Mouse (Mus musculus): ENCODE data around the gene Drc3. TPM values are rescaled to one million over a fixed set of nuclear protein-coding genes. Genes with fewer than 3 reads are reported as not detected.

Drc3 gene
- polyA plus RNA-seq, 1 experiment from 2014 or later = 2.4 TPM

DNA sequence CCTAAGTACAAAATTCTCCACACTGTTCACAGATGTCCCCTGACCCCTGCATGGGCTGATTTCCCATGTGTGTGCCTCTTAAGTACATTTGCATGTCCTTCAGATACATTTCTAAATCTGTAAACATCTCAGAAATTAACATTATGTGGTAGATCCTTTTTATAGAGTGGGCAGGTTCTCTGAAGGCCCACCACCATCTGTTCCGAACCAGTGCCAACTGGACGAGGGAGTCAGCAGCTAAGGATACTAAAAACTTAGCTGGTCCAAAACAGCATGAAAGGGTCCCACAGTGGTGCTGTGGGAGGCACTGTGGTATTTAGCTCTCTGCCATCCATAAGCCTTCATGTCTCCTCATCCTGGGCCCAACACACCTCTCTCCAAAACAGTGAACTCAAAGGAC is 44.0 kb downstream of the Drc3 start:
- H3K4me2 ChIP-seq = no peak overlapping the region
- no peak overlapping the region for H3K9ac ChIP-seq
- H3K27me3 ChIP-seq (replicated peaks) = no peaks in the 10 kb centered on the region
- H3K9me3 ChIP-seq = no peaks in the 10 kb centered on the region
- peaks cover 33% of the 10 kb centered on the region for H3K36me3 ChIP-seq
- ATAC-seq (ENCODE audit: extremely low read depth, insufficient number of reproducible peaks, low FRiP score, low TSS enrichment) = no peak
- no peak overlapping the region for H3K27ac ChIP-seq (replicated peaks)
- 85% methylated on average over 2 of the region's 2 CpGs for WGBS
- no peak overlapping the region for H3K4me3 ChIP-seq
- peaks cover 5% of the 10 kb centered on the region; the same call in 1 of the 2 replicates for H3K4me1 ChIP-seq

DNA sequence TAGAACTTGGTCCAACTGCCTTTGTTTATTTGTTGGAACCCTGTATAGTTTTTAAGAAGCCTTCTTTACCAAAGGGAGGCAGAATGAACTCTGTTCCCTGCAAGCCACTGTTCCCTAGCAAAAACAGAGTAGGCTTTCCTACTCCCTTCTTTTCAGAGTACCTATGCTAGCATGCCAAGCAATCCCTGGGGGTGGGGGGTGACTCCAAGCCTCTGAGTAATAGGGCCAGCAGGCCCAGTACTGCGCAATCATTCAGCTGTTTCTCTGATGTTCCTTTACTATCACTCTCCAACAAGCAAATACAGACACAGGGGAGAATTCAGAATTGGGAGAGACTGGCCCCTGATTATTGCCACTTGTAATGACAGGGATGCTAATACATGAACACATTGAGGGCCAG is 53.5 kb downstream of the Drc3 start:
- H3K9ac ChIP-seq = no peak overlapping the region
- peaks cover 78% of the 10 kb centered on the region for H3K36me3 ChIP-seq
- H3K27me3 ChIP-seq (replicated peaks) = no peaks in the 10 kb centered on the region
- no peak overlapping the region for H3K4me2 ChIP-seq
- no peaks in the 10 kb centered on the region for H3K4me1 ChIP-seq
- 97% methylated on average over 1 of the region's 1 CpGs for WGBS
- no peak overlapping the region for H3K27ac ChIP-seq (replicated peaks)
- H3K4me3 ChIP-seq = no peak overlapping the region
- ATAC-seq (ENCODE audit: extremely low read depth, insufficient number of reproducible peaks, low FRiP score, low TSS enrichment) = no peak
- H3K9me3 ChIP-seq = no peaks in the 10 kb centered on the region

DNA sequence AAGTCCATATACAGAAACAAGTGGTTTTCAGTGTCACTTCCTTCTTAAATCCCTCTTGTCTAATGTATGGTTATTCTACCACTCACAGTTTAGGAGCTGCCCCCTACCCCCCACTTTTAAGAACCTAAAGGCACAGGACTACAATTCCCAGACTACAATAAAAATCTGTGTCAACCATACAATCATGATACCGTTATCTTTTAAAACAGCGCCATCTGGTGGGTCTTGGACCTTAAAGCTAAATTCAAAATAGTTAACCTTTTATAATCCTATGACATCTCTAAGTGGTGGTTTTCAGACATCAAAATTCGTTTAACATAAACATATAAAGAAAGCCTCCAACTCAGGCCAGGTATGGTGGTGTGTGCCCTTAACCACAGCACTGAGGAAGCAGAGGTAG is 59.0 kb downstream of the Drc3 start:
- H3K27me3 ChIP-seq (replicated peaks) = no peaks in the 10 kb centered on the region
- ATAC-seq (ENCODE audit: extremely low read depth, insufficient number of reproducible peaks, low FRiP score, low TSS enrichment) = no peak

DNA sequence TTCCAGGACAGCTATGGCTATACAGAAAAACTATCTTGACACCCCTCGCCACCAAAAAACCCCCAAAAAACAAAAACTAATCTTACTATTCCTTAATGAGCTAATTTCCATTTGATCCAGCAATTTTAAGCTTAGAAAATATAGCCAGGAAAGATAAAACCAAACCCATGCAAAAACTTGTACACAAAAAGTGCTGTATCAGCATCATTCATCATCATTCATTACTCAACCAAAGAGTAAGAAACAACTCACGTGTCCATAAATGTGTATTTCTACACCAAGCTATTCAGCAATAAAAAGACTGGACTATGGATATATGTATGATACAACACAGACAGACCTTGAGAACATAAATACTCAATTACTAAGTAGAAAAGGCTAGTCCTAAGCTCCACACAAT is 59.8 kb downstream of the Drc3 start:
- Histone ChIP-seq H3K4me3 (no peak overlapping the region), H3K4me2 (no peak overlapping the region), H3K9ac (no peak overlapping the region), H3K9me3 (no peaks in the 10 kb centered on the region), H3K27ac (replicated peaks) (no peak overlapping the region), H3K27me3 (replicated peaks) (no peaks in the 10 kb centered on the region), H3K4me1 (peaks cover 15% of the 10 kb centered on the region), H3K36me3 (peaks cover 15% of the 10 kb centered on the region)
- ATAC-seq (ENCODE audit: extremely low read depth, insufficient number of reproducible peaks, low FRiP score, low TSS enrichment) = no peak
- WGBS = 81% methylated on average over 2 of the region's 2 CpGs

More for the DNA sequence above, 59.0 kb downstream of the Drc3 start:
- Histone ChIP-seq H3K4me1 (peaks cover 15% of the 10 kb centered on the region), H3K4me2 (no peak overlapping the region), H3K9me3 (no peaks in the 10 kb centered on the region), H3K4me3 (no peak overlapping the region), H3K27ac (replicated peaks) (no peak overlapping the region), H3K9ac (no peak overlapping the region), H3K36me3 (peaks cover 22% of the 10 kb centered on the region)
- WGBS = 16% methylated on average over 3 of the region's 3 CpGs

DNA sequence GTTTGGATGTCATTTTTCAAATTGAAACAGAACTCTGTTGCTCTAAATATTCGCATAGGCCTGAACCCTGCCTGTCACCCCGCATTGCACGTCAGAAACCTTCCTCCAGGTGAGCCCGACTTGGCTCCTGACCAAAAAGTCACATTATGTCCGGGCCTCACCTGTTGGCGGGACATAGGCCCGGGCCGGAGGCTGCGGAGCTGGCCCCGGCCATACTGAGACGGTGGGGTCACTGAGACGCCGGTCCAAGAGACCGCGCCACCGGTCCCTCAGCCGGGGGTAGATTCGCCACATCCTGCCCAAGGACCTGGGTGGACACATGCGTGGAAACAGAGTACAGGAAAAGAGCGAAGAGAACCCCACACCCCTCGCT is 63.4 kb downstream of the Drc3 start:
- under 1% methylated on average over 21 of the region's 21 CpGs for WGBS
- Histone ChIP-seq H3K36me3 (no peaks in the 10 kb centered on the region), H3K9ac (peak overlapping the region; percentile 94), H3K4me3 (peak overlapping the region; percentile 98), H3K27ac (replicated peaks) (peak overlapping the region; percentile 76), H3K4me1 (peaks cover 30% of the 10 kb centered on the region), H3K27me3 (replicated peaks) (no peaks in the 10 kb centered on the region), H3K9me3 (no peaks in the 10 kb centered on the region), H3K4me2 (peak overlapping the region; percentile 88)
- peak; percentile 45 for ATAC-seq (ENCODE audit: extremely low read depth, insufficient number of reproducible peaks, low FRiP score, low TSS enrichment)

DNA sequence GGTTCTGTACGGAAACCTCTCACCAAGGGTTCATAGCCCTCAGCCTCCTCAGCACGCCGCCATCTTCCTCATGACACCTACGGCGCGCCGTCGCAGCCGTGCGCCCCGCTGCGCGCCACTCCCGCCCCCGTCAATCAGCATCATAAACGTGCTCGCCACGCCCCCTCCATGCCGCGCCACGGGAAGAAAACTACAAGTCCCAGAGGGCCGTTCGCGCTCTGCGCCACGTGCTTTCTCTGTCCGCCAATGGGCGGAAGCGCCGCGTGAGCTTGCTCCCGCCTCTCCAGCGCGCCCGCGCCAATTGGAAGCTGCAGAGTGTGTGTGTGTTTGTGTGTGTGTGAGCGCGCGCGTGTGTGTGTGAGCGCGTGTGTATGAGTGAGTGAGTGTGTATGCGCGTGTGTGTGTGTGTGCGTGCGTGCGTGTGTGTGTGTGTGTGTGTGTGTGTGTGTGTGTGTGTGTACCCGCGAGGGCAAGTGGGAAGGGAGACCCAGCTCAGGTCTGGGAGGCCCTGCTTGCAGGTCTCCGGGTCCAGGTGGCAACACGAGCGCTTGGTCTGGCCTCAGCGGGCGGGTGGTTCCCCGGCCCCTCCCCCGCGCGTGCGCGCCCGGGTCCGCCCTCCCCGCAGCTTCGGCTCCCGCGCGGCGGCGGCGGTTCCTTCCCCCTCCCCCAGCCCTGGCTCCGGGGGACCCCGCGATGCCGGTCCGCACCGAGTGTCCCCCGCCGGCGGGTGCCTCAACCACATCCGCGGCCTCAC is 64.0 kb downstream of the Drc3 start, which contains the start of gene Gid4:
Gid4 (plus strand) TSS at position 183 of the 754 bp plus-strand sequence.
- Histone ChIP-seq H3K36me3 (no peaks in the 10 kb centered on the region), H3K9me3 (no peaks in the 10 kb centered on the region), H3K9ac (peak within 1 kb of the TSS; percentile 97), H3K27ac (replicated peaks) (peak within 1 kb of the TSS; percentile 91), H3K27me3 (replicated peaks) (no peaks in the 10 kb centered on the region), H3K4me3 (peak within 1 kb of the TSS; percentile 98), H3K4me2 (peak within 1 kb of the TSS; percentile 88), H3K4me1 (peaks cover 30% of the 10 kb centered on the region)
- peak; percentile 93 for ATAC-seq (ENCODE audit: extremely low read depth, insufficient number of reproducible peaks, low FRiP score, low TSS enrichment)
- WGBS = under 1% methylated on average over 67 of the region's 81 CpGs

DNA sequence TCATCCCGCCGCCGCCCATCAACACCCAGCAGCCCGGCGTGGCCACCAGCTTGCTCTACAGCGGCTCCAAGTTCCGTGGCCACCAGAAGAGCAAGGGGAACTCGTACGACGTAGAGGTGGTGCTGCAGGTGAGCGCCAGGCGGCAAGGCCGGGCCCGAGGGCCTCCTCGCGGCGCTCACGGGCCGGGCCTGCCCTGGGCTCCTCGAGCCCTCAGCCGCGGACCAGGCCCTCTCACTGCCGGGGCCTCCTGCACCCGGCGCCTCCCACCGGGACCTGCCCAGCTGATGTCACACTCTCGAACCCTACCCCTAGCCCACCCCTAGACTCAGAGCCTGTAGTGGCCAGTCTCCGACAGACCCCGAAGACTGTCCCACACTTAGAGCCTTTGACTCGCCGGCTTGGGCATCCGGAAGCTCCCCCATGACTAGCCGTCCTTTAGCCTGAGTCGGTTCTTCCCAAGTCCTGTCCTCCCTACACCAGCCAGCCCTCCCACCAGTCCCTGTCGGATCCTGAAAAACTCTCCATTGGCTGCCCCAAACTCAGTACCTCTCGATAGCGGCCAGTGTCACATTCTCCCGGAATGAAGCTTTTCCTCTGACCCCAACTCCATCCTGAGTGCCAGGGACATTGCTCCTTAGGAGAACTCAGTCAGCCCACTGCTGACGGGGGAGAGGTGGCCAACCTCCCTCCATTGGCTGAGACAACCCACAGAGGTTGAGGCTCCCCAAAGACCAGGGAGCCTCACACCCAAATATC is 64.8 kb downstream of the Drc3 start, which contains the start of gene Atpaf2:
Atpaf2 (minus strand) TSS at position 741 of the 756 bp plus-strand sequence.
- H3K4me3 ChIP-seq = peak within 1 kb of the TSS; percentile 98
- H3K27me3 ChIP-seq (replicated peaks) = no peaks in the 10 kb centered on the region
- H3K4me1 ChIP-seq = peaks cover 30% of the 10 kb centered on the region
- no peaks in the 10 kb centered on the region for H3K9me3 ChIP-seq
- no peaks in the 10 kb centered on the region for H3K36me3 ChIP-seq
- H3K9ac ChIP-seq = peak within 1 kb of the TSS; percentile 97
- H3K4me2 ChIP-seq = peak within 1 kb of the TSS; percentile 88
- peak within 1 kb of the TSS; percentile 91 for H3K27ac ChIP-seq (replicated peaks)
- under 1% methylated on average over 39 of the region's 39 CpGs for WGBS
- peak; percentile 24; the same call in 1 of the 2 replicates for ATAC-seq (ENCODE audit: extremely low read depth, insufficient number of reproducible peaks, low FRiP score, low TSS enrichment)

DNA sequence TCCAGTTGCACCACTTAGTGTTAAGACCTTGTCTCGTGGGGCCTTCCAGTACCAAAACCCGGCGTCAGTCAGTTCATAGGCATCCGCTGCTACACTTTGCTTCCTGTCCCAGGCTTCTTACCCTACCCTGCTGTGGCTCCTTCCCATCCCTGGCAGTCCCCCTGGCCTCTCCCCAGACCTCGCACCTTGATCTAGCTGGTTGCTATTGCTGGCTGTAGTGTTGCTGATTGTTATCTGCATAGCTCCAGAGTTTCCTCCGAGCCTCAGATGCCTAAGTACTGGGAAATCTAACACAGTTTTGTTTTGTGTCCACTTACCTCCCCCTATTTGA is 65.3 kb downstream of the Drc3 start:
- Histone ChIP-seq H3K4me2 (peak overlapping the region; percentile 88), H3K36me3 (no peaks in the 10 kb centered on the region), H3K9me3 (no peaks in the 10 kb centered on the region), H3K27ac (replicated peaks) (peak overlapping the region; percentile 91; the same call in 1 of the 2 replicates), H3K4me1 (peaks cover 30% of the 10 kb centered on the region), H3K27me3 (replicated peaks) (no peaks in the 10 kb centered on the region), H3K9ac (peak overlapping the region; percentile 97), H3K4me3 (peak overlapping the region; percentile 98)
- 3% methylated on average over 6 of the region's 6 CpGs for WGBS
- ATAC-seq (ENCODE audit: extremely low read depth, insufficient number of reproducible peaks, low FRiP score, low TSS enrichment) = no peak

DNA sequence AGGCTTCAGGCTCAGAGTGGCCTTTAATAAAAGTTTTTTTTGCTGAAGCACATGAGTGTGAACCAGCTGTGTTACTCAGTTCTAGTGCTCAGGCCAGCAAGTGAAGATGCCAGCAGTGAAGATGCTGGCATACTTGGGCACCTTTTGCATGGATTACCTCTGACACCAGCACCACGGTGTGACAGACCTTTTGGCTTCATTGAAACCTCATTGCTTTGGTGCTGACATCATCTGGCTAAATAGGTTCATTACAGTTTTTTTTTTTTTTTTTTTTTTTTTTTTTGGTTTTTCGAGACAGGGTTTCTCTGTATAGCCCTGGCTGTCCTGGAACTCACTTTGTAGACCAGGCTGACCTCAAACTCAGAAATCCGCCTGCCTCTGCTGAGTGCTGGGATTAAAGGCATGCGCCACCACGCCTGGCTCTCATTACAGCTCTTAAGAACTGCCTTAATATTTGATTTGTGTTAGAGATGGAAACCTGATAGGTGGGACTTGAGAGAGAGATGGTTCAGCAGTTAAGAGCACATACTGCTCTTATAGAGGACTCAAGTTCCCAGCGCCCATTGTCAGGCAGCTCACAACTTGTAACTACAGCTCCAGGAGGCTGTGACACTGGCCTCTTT is 69.0 kb downstream of the Drc3 start:
- WGBS = 55% methylated on average over 6 of the region's 6 CpGs
- no peaks in the 10 kb centered on the region for H3K27me3 ChIP-seq (replicated peaks)
- no peak overlapping the region for H3K4me3 ChIP-seq
- peaks cover 25% of the 10 kb centered on the region for H3K36me3 ChIP-seq
- H3K4me2 ChIP-seq = no peak overlapping the region
- ATAC-seq (ENCODE audit: extremely low read depth, insufficient number of reproducible peaks, low FRiP score, low TSS enrichment) = no peak
- H3K27ac ChIP-seq (replicated peaks) = no peak overlapping the region
- peaks cover 15% of the 10 kb centered on the region for H3K4me1 ChIP-seq
- no peak overlapping the region for H3K9ac ChIP-seq
- H3K9me3 ChIP-seq = no peaks in the 10 kb centered on the region

DNA sequence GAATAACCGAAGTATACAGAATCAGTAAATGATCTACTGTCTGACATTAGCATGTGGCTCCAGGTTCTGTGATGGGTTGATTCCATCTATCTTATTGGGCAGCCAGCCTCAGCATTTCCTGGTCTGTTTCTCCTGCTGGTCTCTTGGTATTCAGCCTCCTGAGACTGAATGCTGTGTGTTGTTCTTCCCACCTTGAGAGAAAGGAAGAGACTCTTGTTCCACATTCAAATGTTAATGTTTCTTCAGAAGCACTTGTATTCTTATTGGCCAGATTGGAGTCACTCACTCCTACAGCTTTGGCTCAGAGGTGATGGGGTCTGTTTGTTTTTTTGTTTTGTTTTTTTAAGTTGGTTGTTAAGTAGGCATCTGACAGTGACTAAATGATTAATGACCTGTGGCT is 69.9 kb downstream of the Drc3 start:
- Histone ChIP-seq H3K27ac (replicated peaks) (no peak overlapping the region), H3K27me3 (replicated peaks) (no peaks in the 10 kb centered on the region), H3K9ac (no peak overlapping the region), H3K4me1 (peaks cover 17% of the 10 kb centered on the region), H3K9me3 (no peaks in the 10 kb centered on the region), H3K4me2 (no peak overlapping the region), H3K4me3 (no peak overlapping the region), H3K36me3 (peaks cover 34% of the 10 kb centered on the region)
- no peak for ATAC-seq (ENCODE audit: extremely low read depth, insufficient number of reproducible peaks, low FRiP score, low TSS enrichment)
- whole genome bisulfite sequencing = 90% methylated on average over 1 of the region's 1 CpGs

DNA sequence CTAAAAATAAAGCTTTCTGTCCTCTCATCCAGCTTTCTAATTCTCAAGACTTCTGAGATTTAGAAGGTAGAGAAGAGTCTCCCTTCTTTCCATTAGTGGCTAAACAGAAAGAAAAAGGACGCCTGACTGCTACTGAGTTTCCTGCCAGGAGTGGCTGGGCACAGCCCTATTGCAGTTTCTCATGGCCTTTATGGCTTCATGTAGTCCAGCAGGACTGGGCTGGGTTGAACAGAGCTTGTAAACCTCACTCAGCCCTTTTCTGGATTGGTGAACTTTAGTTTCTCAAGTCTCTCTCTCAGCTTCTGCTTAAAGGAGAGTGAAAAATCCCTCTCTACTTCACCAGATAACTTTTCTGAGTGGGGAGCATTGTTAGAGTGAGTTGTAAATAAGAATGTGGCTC is 73.3 kb downstream of the Drc3 start:
- 76% methylated on average over 1 of the region's 1 CpGs for WGBS
- H3K27me3 ChIP-seq (replicated peaks) = no peaks in the 10 kb centered on the region
- no peak overlapping the region for H3K4me2 ChIP-seq
- peaks cover 62% of the 10 kb centered on the region for H3K36me3 ChIP-seq
- H3K4me3 ChIP-seq = no peak overlapping the region
- no peak overlapping the region for H3K9ac ChIP-seq
- 0 out of 2 replicates have a peak, but pooled peaks cover 2% of the 10 kb centered on the region for H3K4me1 ChIP-seq
- ATAC-seq (ENCODE audit: extremely low read depth, insufficient number of reproducible peaks, low FRiP score, low TSS enrichment) = no peak
- H3K27ac ChIP-seq (replicated peaks) = no peak overlapping the region
- H3K9me3 ChIP-seq = no peaks in the 10 kb centered on the region
